Comparison of ENCODE assay signal across 16 mouse cellular contexts in the genomic region with DNA sequence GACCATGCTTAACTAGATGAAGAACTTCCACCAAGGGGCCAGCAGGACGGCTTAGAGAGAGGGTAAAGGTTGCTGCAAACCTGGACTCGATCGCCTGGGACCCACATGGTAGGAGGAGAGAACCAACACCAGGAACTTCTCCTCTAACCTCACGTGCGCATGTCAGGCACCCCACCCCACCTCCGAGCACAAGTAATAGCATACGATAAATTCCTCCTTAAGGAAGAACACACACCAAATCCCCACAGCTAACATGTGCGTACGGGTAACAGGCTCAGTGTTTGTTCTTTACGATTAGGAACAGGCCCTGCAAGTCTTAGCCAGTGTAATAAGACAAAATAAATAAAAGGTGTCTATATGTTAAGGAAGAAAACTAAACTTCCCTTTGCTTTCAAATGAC. TPM values are rescaled to one million over a fixed set of nuclear protein-coding genes. Genes with fewer than 3 reads are reported as not detected.
A peak's percentile ranks its signal among the peaks of the same experiment; 100 is the strongest.
DNase-seq lines count a peak whose midpoint lies in the region; ATAC-seq lines count a peak whose summit lies in the region.
"Had no signal": no experiment of that assay in that cellular context is flagged by ENCODE, and none has a peak within 500 bp of the region (broad histone marks: within the 10 kb centered on the region; RNA-seq: fewer than 3 reads in every experiment).

No protein-coding gene starts in this region.

- WGBS in embryonic facial prominence, embryonic 15.5 days, result 52% methylated on average over 10 of the region's 10 CpGs
- WGBS in embryonic facial prominence, embryonic 10.5 days, result 74% methylated on average over 10 of the region's 10 CpGs
- 63% methylated on average over 10 of the region's 10 CpGs for WGBS in lung, embryonic 15.5 days
- WGBS in stomach, embryonic 15.5 days, result 76% methylated on average over 10 of the region's 10 CpGs

- no peak overlapping the region for H3K4me2 ChIP-seq in embryonic facial prominence, embryonic 15.5 days (replicated peaks)
- H3K4me2 ChIP-seq in lung, embryonic 15.5 days, result no peak overlapping the region
- H3K4me2 ChIP-seq in stomach, embryonic 15.5 days, result no peak overlapping the region
- H3K4me2 ChIP-seq: embryonic facial prominence, embryonic 13.5 days; heart, embryonic 12.5 days; hindbrain, embryonic 15.5 days had no signal

- ATAC-seq in embryonic facial prominence, embryonic 15.5 days (ENCODE audit: insufficient number of reproducible peaks, low FRiP score, low TSS enrichment, low read depth), result no peak
- no peak for ATAC-seq in lung, embryonic 15.5 days (ENCODE audit: borderline replicate concordance, extremely low read depth, low FRiP score, low TSS enrichment)
- 0 out of 2 replicates have a peak, but pooled peaks have one; percentile 47 for ATAC-seq in stomach, embryonic 15.5 days (ENCODE audit: insufficient read depth, low FRiP score, low read depth)
- ATAC-seq: forebrain, embryonic 14.5 days had no signal

- no peak overlapping the region for H3K4me3 ChIP-seq in embryonic facial prominence, embryonic 15.5 days (replicated peaks)
- H3K4me3 ChIP-seq in embryonic facial prominence, embryonic 10.5 days, result no peak overlapping the region
- no peak overlapping the region for H3K4me3 ChIP-seq in lung, embryonic 15.5 days
- no peak overlapping the region for H3K4me3 ChIP-seq in stomach, embryonic 15.5 days (replicated peaks)
- H3K4me3 ChIP-seq: embryonic facial prominence, embryonic 13.5 days; heart, embryonic 12.5 days; hindbrain, embryonic 15.5 days had no signal

- H3K9ac ChIP-seq in embryonic facial prominence, embryonic 15.5 days, result no peak overlapping the region
- H3K9ac ChIP-seq in lung, embryonic 15.5 days, result no peak overlapping the region
- H3K9ac ChIP-seq in stomach, embryonic 15.5 days, result no peak overlapping the region
- H3K9ac ChIP-seq: embryonic facial prominence, embryonic 13.5 days; heart, embryonic 12.5 days; hindbrain, embryonic 15.5 days had no signal

- H3K36me3 ChIP-seq in embryonic facial prominence, embryonic 15.5 days, result no peaks in the 10 kb centered on the region
- H3K36me3 ChIP-seq in embryonic facial prominence, embryonic 10.5 days (replicated peaks), result no peaks in the 10 kb centered on the region
- H3K36me3 ChIP-seq in lung, embryonic 15.5 days, result no peaks in the 10 kb centered on the region
- no peaks in the 10 kb centered on the region for H3K36me3 ChIP-seq in stomach, embryonic 15.5 days
- H3K36me3 ChIP-seq: embryonic facial prominence, embryonic 13.5 days; heart, embryonic 12.5 days; hindbrain, embryonic 15.5 days had no signal

- no peaks in the 10 kb centered on the region for H3K27me3 ChIP-seq in embryonic facial prominence, embryonic 15.5 days
- no peaks in the 10 kb centered on the region for H3K27me3 ChIP-seq in embryonic facial prominence, embryonic 10.5 days (replicated peaks; ENCODE audit: low read depth, poor library complexity, severe bottlenecking)
- H3K27me3 ChIP-seq in lung, embryonic 15.5 days, result no peaks in the 10 kb centered on the region
- no peaks in the 10 kb centered on the region for H3K27me3 ChIP-seq in stomach, embryonic 15.5 days (replicated peaks)
- H3K27me3 ChIP-seq: embryonic facial prominence, embryonic 13.5 days; heart, embryonic 12.5 days; hindbrain, embryonic 15.5 days had no signal

- peak overlapping the region; percentile 39; the same call in 1 of the 2 replicates for H3K27ac ChIP-seq in embryonic facial prominence, embryonic 15.5 days (replicated peaks)
- no peak overlapping the region for H3K27ac ChIP-seq in embryonic facial prominence, embryonic 10.5 days (replicated peaks)
- peak overlapping the region; percentile 50 for H3K27ac ChIP-seq in lung, embryonic 15.5 days
- peak overlapping the region; percentile 73; the same call in 1 of the 2 replicates for H3K27ac ChIP-seq in stomach, embryonic 15.5 days
- H3K27ac ChIP-seq: embryonic facial prominence, embryonic 13.5 days; hindbrain, embryonic 15.5 days had no signal

- DNase-seq in embryonic facial prominence, embryonic 10.5 days (ENCODE audit: low spot score), result no peak
- no peak for DNase-seq in lung, postnatal 10 days
- no peak for DNase-seq in B cell, adult 2 months
- no peak for DNase-seq in frontal cortex, postnatal 14 days (ENCODE audit: low spot score in 2 of 2)
- DNase-seq: adrenal gland, postnatal 10 days; cerebellum, adult 11 months; cerebellum, adult 8-10 months; cerebellum, postnatal 14 days; gastrocnemius, postnatal 14 days had no signal

- 0 out of 2 replicates have a peak, but pooled peaks cover 16% of the 10 kb centered on the region for H3K4me1 ChIP-seq in embryonic facial prominence, embryonic 15.5 days
- H3K4me1 ChIP-seq in embryonic facial prominence, embryonic 10.5 days, result peaks cover 40% of the 10 kb centered on the region
- peaks cover 49% of the 10 kb centered on the region for H3K4me1 ChIP-seq in lung, embryonic 15.5 days
- H3K4me1 ChIP-seq in stomach, embryonic 15.5 days, result peaks cover 21% of the 10 kb centered on the region

- no peaks in the 10 kb centered on the region for H3K9me3 ChIP-seq in embryonic facial prominence, embryonic 15.5 days (replicated peaks)
- no peaks in the 10 kb centered on the region for H3K9me3 ChIP-seq in embryonic facial prominence, embryonic 10.5 days
- no peaks in the 10 kb centered on the region for H3K9me3 ChIP-seq in lung, embryonic 15.5 days
- H3K9me3 ChIP-seq in stomach, embryonic 15.5 days, result no peaks in the 10 kb centered on the region
- H3K9me3 ChIP-seq: embryonic facial prominence, embryonic 13.5 days; heart, embryonic 12.5 days; hindbrain, embryonic 15.5 days had no signal

RNA-seq across cellular contexts. Expression of gene Ddah1, which starts 35.9 kb away (rescaled TPM):
- 38.9 and 42.1 TPM in 2 replicates for polyA plus RNA-seq in embryonic facial prominence, embryonic 15.5 days (2015; fragmentation: Nextera tagmentation; extraction: Ambion mirVana)
- polyA plus RNA-seq in embryonic facial prominence, embryonic 10.5 days (2016; fragmentation: Nextera tagmentation; extraction: Ambion mirVana), result 16.5 and 22.4 TPM in 2 replicates
- polyA plus RNA-seq in lung, embryonic 15.5 days (2015; fragmentation: Nextera tagmentation; extraction: Ambion mirVana), result 27.7 and 30.8 TPM in 2 replicates
- 23.9 and 28.0 TPM in 2 replicates for polyA plus RNA-seq in stomach, embryonic 15.5 days (2015; fragmentation: Nextera tagmentation; extraction: Ambion mirVana)
